Mouse (Mus musculus): Measurements from ENCODE around the gene Abcd4.

- TF ChIP-seq CTCF (IDR thresholded peaks at IDR 0.05; ENCODE audit: borderline replicate concordance, insufficient read depth, low read depth, low read length) (no peak), POLR2A (IDR thresholded peaks at IDR 0.05; ENCODE audit: borderline replicate concordance, insufficient read depth, low read length) (no peak)
These were observed 23.0 kb upstream of the Abcd4 start for GRCm38 (mm10) chr12:84640253-84640652.

All from cerebellum, adult 2 months (tissue).